Mouse (Mus musculus) intestine, embryonic 15.5 days (tissue): ENCODE results near the gene Slc40a1. TPM values are rescaled to one million over a fixed set of nuclear protein-coding genes. Genes with fewer than 3 reads are reported as not detected.

Source experiments
- ATAC-seq: fragments of 200-750 bp; cut with Nextera tagmentation; 2 replicates; pipeline ENCODE4 v1.8.0; 2017; ENCODE audit warnings: moderate TSS enrichment, moderate library complexity
- H3K27ac ChIP-seq: fragments of 300-500 bp; sonication (generic); 2 replicates; pipeline ENCODE4 v1.5.1; 2015; ENCODE audit warnings: mild to moderate bottlenecking, inconsistent platforms
- H3K27me3 ChIP-seq: fragments of 300-500 bp; sonication (generic); replicated peaks from 2 replicates; pipeline ENCODE4 v1.6.1; 2015; ENCODE audit warnings: inconsistent platforms
- H3K36me3 ChIP-seq: fragments of 300-500 bp; sonication (generic); 2 replicates; pipeline ENCODE4 v1.6.1; 2015; ENCODE audit warnings: inconsistent platforms
- H3K4me1 ChIP-seq: fragments of 300-500 bp; sonication (generic); replicated peaks from 2 replicates; pipeline ENCODE4 v1.6.1; 2015; ENCODE audit warnings: inconsistent platforms
- H3K4me2 ChIP-seq: fragments of 300-500 bp; sonication (generic); replicated peaks from 2 replicates; pipeline ENCODE4 v1.6.1; 2015; ENCODE audit warnings: mild to moderate bottlenecking, inconsistent platforms
- H3K4me3 ChIP-seq: fragments of 300-500 bp; sonication (generic); replicated peaks from 2 replicates; pipeline ENCODE4 v1.5.1; 2015; ENCODE audit warnings: inconsistent platforms
- H3K9ac ChIP-seq: fragments of 300-500 bp; sonication (generic); 2 replicates; pipeline ENCODE4 v1.6.1; 2015; ENCODE audit warnings: inconsistent platforms
- H3K9me3 ChIP-seq: fragments of 300-500 bp; sonication (generic); 2 replicates; pipeline ENCODE4 v1.6.1; 2016; ENCODE audit warnings: inconsistent platforms
- WGBS: fragments of 180-500 bp; shearing (Covaris S2); methylation state at CpG from one replicate; pipeline ENCODE4 v1.1.7; 2015; 5-methylcytosine and 5-hydroxymethylcytosine counted together
- polyA plus RNA-seq: library from polyadenylated mRNA; unstranded; fragments of >200 nt; fragmentation: Nextera tagmentation; extraction: Ambion mirVana; gene quantifications from 2 replicates; pipeline ENCODE4 v1.2.1, GENCODE M21; 2015

Slc40a1 gene
- polyA plus RNA-seq, 1 experiment from 2014 or later, result 151 TPM

GRCm38 (mm10) chr1:45917136-45917803 is 9.1 kb downstream of the Slc40a1 start:
- H3K9me3 ChIP-seq, result no peaks in the 10 kb centered on the region
- no peak overlapping the region for H3K9ac ChIP-seq
- H3K27me3 ChIP-seq, result no peaks in the 10 kb centered on the region
- no peak overlapping the region for H3K27ac ChIP-seq
- 68% methylated on average over 4 of the region's 4 CpGs for WGBS
- no peaks in the 10 kb centered on the region for H3K4me1 ChIP-seq
- H3K4me3 ChIP-seq, result no peak overlapping the region
- ATAC-seq, result peak; percentile 84
- H3K36me3 ChIP-seq, result no peaks in the 10 kb centered on the region
- H3K4me2 ChIP-seq, result no peak overlapping the region

- no peak overlapping the region for H3K4me2 ChIP-seq
- 56% methylated on average over 3 of the region's 3 CpGs for WGBS
- no peak overlapping the region for H3K4me3 ChIP-seq
- no peaks in the 10 kb centered on the region for H3K9me3 ChIP-seq
- no peak overlapping the region for H3K9ac ChIP-seq
- no peaks in the 10 kb centered on the region for H3K27me3 ChIP-seq
- no peak for ATAC-seq
- H3K27ac ChIP-seq, result no peak overlapping the region
- H3K4me1 ChIP-seq, result no peaks in the 10 kb centered on the region
- no peaks in the 10 kb centered on the region for H3K36me3 ChIP-seq
Observed at GRCm38 (mm10) chr1:45916174-45916573, 10.1 kb downstream of the Slc40a1 start.

GRCm38 (mm10) chr1:45914236-45914635 is 12.1 kb downstream of the Slc40a1 start:
- Histone ChIP-seq H3K4me3 (no peak overlapping the region), H3K9me3 (no peaks in the 10 kb centered on the region), H3K36me3 (no peaks in the 10 kb centered on the region), H3K4me2 (no peak overlapping the region), H3K4me1 (no peaks in the 10 kb centered on the region), H3K27ac (no peak overlapping the region), H3K27me3 (no peaks in the 10 kb centered on the region), H3K9ac (no peak overlapping the region)
- no peak for ATAC-seq
- WGBS, result 87% methylated on average over 4 of the region's 4 CpGs

GRCm38 (mm10) chr1:45905107-45905821 is 21.1 kb downstream of the Slc40a1 start:
- H3K4me1 ChIP-seq, result peaks cover 13% of the 10 kb centered on the region
- H3K4me2 ChIP-seq, result no peak overlapping the region
- peak; percentile 95 for ATAC-seq
- H3K27me3 ChIP-seq, result no peaks in the 10 kb centered on the region
- H3K9ac ChIP-seq, result no peak overlapping the region
- no peaks in the 10 kb centered on the region for H3K9me3 ChIP-seq
- H3K27ac ChIP-seq, result peak overlapping the region; percentile 63
- H3K36me3 ChIP-seq, result no peaks in the 10 kb centered on the region
- 11% methylated on average over 5 of the region's 5 CpGs for WGBS
- H3K4me3 ChIP-seq, result no peak overlapping the region

GRCm38 (mm10) chr1:45904161-45904560 is 22.2 kb downstream of the Slc40a1 start:
- ATAC-seq, result peak; percentile 38; the same call in 1 of the 2 replicates
- Histone ChIP-seq H3K4me3 (no peak overlapping the region), H3K36me3 (no peaks in the 10 kb centered on the region), H3K9me3 (no peaks in the 10 kb centered on the region), H3K27ac (peak overlapping the region; percentile 54; the same call in 1 of the 2 replicates), H3K4me2 (no peak overlapping the region), H3K9ac (no peak overlapping the region), H3K27me3 (no peaks in the 10 kb centered on the region), H3K4me1 (peaks cover 13% of the 10 kb centered on the region)
- WGBS, result 65% methylated on average over 3 of the region's 3 CpGs

GRCm38 (mm10) chr1:45898044-45898443 is 28.3 kb downstream of the Slc40a1 start:
- H3K4me2 ChIP-seq, result no peak overlapping the region
- no peaks in the 10 kb centered on the region for H3K27me3 ChIP-seq
- no peak overlapping the region for H3K4me3 ChIP-seq
- 31% methylated on average over 1 of the region's 1 CpGs for WGBS
- peak; percentile 64; the same call in 1 of the 2 replicates for ATAC-seq
- no peaks in the 10 kb centered on the region for H3K4me1 ChIP-seq
- H3K9ac ChIP-seq, result no peak overlapping the region
- H3K27ac ChIP-seq, result no peak overlapping the region
- H3K36me3 ChIP-seq, result no peaks in the 10 kb centered on the region
- H3K9me3 ChIP-seq, result no peaks in the 10 kb centered on the region

- no peak overlapping the region for H3K27ac ChIP-seq
- H3K4me2 ChIP-seq, result no peak overlapping the region
- no peaks in the 10 kb centered on the region for H3K36me3 ChIP-seq
- no peak overlapping the region for H3K4me3 ChIP-seq
- H3K9me3 ChIP-seq, result no peaks in the 10 kb centered on the region
- WGBS, result 72% methylated on average over 6 of the region's 6 CpGs
- no peaks in the 10 kb centered on the region for H3K4me1 ChIP-seq
- no peak overlapping the region for H3K9ac ChIP-seq
- no peaks in the 10 kb centered on the region for H3K27me3 ChIP-seq
- peak; percentile 55; the same call in 1 of the 2 replicates for ATAC-seq
Observed at GRCm38 (mm10) chr1:45894168-45894912, 32.0 kb downstream of the Slc40a1 start.

- no peak for ATAC-seq
- no peak overlapping the region for H3K9ac ChIP-seq
- H3K4me1 ChIP-seq, result no peaks in the 10 kb centered on the region
- H3K4me3 ChIP-seq, result no peak overlapping the region
- H3K36me3 ChIP-seq, result no peaks in the 10 kb centered on the region
- 74% methylated on average over 2 of the region's 2 CpGs for WGBS
- H3K27me3 ChIP-seq, result no peaks in the 10 kb centered on the region
- no peaks in the 10 kb centered on the region for H3K9me3 ChIP-seq
- no peak overlapping the region for H3K27ac ChIP-seq
- no peak overlapping the region for H3K4me2 ChIP-seq
Observed at GRCm38 (mm10) chr1:45891986-45892385, 34.3 kb downstream of the Slc40a1 start.

GRCm38 (mm10) chr1:45890173-45890572 is 36.1 kb downstream of the Slc40a1 start, which contains the start of gene Gm5269:
Gm5269 (minus strand) TSS chr1:45890273.
- Histone ChIP-seq H3K9me3 (no peaks in the 10 kb centered on the region), H3K4me3 (no peak within 1 kb of the TSS), H3K27ac (no peak within 1 kb of the TSS), H3K9ac (no peak within 1 kb of the TSS), H3K36me3 (no peaks in the 10 kb centered on the region), H3K27me3 (no peaks in the 10 kb centered on the region), H3K4me2 (no peak within 1 kb of the TSS), H3K4me1 (no peaks in the 10 kb centered on the region)
- ATAC-seq, result no peak

- no peak overlapping the region for H3K9ac ChIP-seq
- no peak overlapping the region for H3K4me3 ChIP-seq
- ATAC-seq, result peak; percentile 81
- 0 out of 2 replicates have a peak, but pooled peaks cover 3% of the 10 kb centered on the region for H3K4me1 ChIP-seq
- H3K36me3 ChIP-seq, result no peaks in the 10 kb centered on the region
- H3K9me3 ChIP-seq, result no peaks in the 10 kb centered on the region
- 68% methylated on average over 9 of the region's 9 CpGs for WGBS
- no peaks in the 10 kb centered on the region for H3K27me3 ChIP-seq
- no peak overlapping the region for H3K4me2 ChIP-seq
- H3K27ac ChIP-seq, result no peak overlapping the region
Observed at GRCm38 (mm10) chr1:45886800-45887199, 39.5 kb downstream of the Slc40a1 start.

GRCm38 (mm10) chr1:45883378-45883777 is 42.9 kb downstream of the Slc40a1 start:
- Histone ChIP-seq H3K36me3 (no peaks in the 10 kb centered on the region), H3K9me3 (no peaks in the 10 kb centered on the region), H3K4me1 (0 out of 2 replicates have a peak, but pooled peaks cover 3% of the 10 kb centered on the region), H3K27ac (no peak overlapping the region), H3K27me3 (no peaks in the 10 kb centered on the region), H3K9ac (no peak overlapping the region), H3K4me2 (no peak overlapping the region), H3K4me3 (no peak overlapping the region)
- no peak for ATAC-seq

GRCm38 (mm10) chr1:45882076-45882475 is 44.2 kb downstream of the Slc40a1 start:
- Histone ChIP-seq H3K27me3 (no peaks in the 10 kb centered on the region), H3K4me2 (no peak overlapping the region), H3K4me3 (no peak overlapping the region), H3K9ac (no peak overlapping the region), H3K9me3 (no peaks in the 10 kb centered on the region), H3K27ac (no peak overlapping the region), H3K36me3 (no peaks in the 10 kb centered on the region), H3K4me1 (0 out of 2 replicates have a peak, but pooled peaks cover 3% of the 10 kb centered on the region)
- WGBS, result 38% methylated on average over 6 of the region's 6 CpGs
- ATAC-seq, result no peak
